Mouse (Mus musculus): ENCODE measurements around the gene Wfdc9.
A peak's percentile ranks its signal among the peaks of the same experiment; 100 is the strongest.

Wfdc9 gene

DNA sequence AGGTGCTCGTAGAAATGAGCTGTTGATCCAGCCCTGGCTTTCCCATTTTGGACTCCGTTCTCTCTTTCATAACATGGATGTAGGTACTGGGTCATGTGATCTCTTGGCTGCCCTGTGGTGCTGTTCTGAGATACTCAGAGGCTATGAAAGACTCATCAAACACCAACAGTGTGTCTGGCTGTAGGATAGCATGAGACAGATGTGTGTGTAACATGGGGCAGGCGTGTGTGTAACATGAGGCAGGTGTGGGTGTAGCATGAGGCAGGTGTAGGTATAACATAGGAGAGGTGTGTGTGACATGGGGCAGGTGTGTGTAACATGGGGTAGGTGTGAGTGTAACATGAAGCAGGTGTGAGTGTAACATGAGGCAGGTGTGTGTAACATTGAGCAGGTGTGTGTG, 41.0 kb downstream of the Wfdc9 start:
- DNase-seq: no peak

- peak; percentile 65 to 71 for DNase-seq
These were observed 42.9 kb downstream of the Wfdc9 start, which contains the start of the genes Wfdc6b and Wfdc8 for GRCm38 (mm10) chr2:164613471-164613870. Gene Wfdc6b (plus strand): TSS chr2:164613522. Gene Wfdc8 (minus strand): TSS chr2:164613626.

- DNase-seq: peak; percentile 18 to 44
These were observed 47.6 kb downstream of the Wfdc9 start for GRCm38 (mm10) chr2:164608781-164609180.

GRCm38 (mm10) chr2:164604411-164604810, 52.0 kb downstream of the Wfdc9 start:
- DNase-seq: no peak

GRCm38 (mm10) chr2:164603482-164603881, 52.9 kb downstream of the Wfdc9 start:
- no peak for DNase-seq

- no peak for DNase-seq
These were observed 56.2 kb downstream of the Wfdc9 start for GRCm38 (mm10) chr2:164600179-164600578.
